Mouse (Mus musculus) left cerebral cortex, adult 18-20 months (tissue): ENCODE measurements around the gene Slc26a10. TPM values are rescaled to one million over a fixed set of nuclear protein-coding genes. Genes with fewer than 3 reads are reported as not detected.

Source experiments
- DNase-seq, 2 experiments: peaks; one replicate each; pipeline ENCODE4 v3.0.0; 2021 to 2022; ENCODE audit warnings: low spot score in 2 of 2, mixed read lengths in 1 of 2
- total RNA-seq, 2 experiments: library from RNA; stranded (reverse); gene quantifications; 2 replicates each; pipeline ENCODE4 v1.2.3; 2021

Gene Slc26a10
- total RNA-seq, 2 experiments from 2014 or later: 4.3 to 4.6 TPM

- no peak for DNase-seq
Observed at GRCm38 (mm10) chr10:127185101-127185500, 4.7 kb upstream of the Slc26a10 start.

GRCm38 (mm10) chr10:127183759-127184158 lies 3.3 kb upstream of the Slc26a10 start:
- DNase-seq: no peak

GRCm38 (mm10) chr10:127182624-127183023 lies 2.2 kb upstream of the Slc26a10 start:
- no peak for DNase-seq

GRCm38 (mm10) chr10:127181566-127181965 lies 1.1 kb upstream of the Slc26a10 start:
- no peak for DNase-seq

GRCm38 (mm10) chr10:127180695-127181047 lies 226 bp upstream of the Slc26a10 start:
- no peak for DNase-seq

GRCm38 (mm10) chr10:127178286-127179027 lies 2.0 kb downstream of the Slc26a10 start:
- peak in 1 of 2 experiments; percentile 15 for DNase-seq

GRCm38 (mm10) chr10:127177719-127178118 lies 2.7 kb downstream of the Slc26a10 start:
- peak; percentile 82 to 87 for DNase-seq

GRCm38 (mm10) chr10:127177235-127177634 lies 3.2 kb downstream of the Slc26a10 start:
- DNase-seq: no peak

- no peak for DNase-seq
Observed at GRCm38 (mm10) chr10:127176756-127177155, 3.7 kb downstream of the Slc26a10 start.

- peak in 1 of 2 experiments; percentile 1 for DNase-seq
Observed at GRCm38 (mm10) chr10:127176228-127176627, 4.2 kb downstream of the Slc26a10 start.

- DNase-seq: no peak
Observed at GRCm38 (mm10) chr10:127174170-127174569, 6.3 kb downstream of the Slc26a10 start.

- peak in 1 of 2 experiments; percentile 1 for DNase-seq
Observed at GRCm38 (mm10) chr10:127173148-127174065, 7.0 kb downstream of the Slc26a10 start.

- peak in 1 of 2 experiments; percentile 1 for DNase-seq
Observed at GRCm38 (mm10) chr10:127171631-127172200, 8.7 kb downstream of the Slc26a10 start.

- no peak for DNase-seq
Observed at GRCm38 (mm10) chr10:127170837-127171272, 9.6 kb downstream of the Slc26a10 start.

- DNase-seq: no peak
Observed at GRCm38 (mm10) chr10:127170002-127170401, 10.4 kb downstream of the Slc26a10 start.

- no peak for DNase-seq
Observed at GRCm38 (mm10) chr10:127167614-127168192, 12.7 kb downstream of the Slc26a10 start.

- DNase-seq: no peak
Observed at GRCm38 (mm10) chr10:127166771-127167613, 13.5 kb downstream of the Slc26a10 start.

- no peak for DNase-seq
Observed at GRCm38 (mm10) chr10:127166404-127166715, 14.1 kb downstream of the Slc26a10 start.

GRCm38 (mm10) chr10:127165654-127166403 lies 14.6 kb downstream of the Slc26a10 start:
- DNase-seq: peak in 1 of 2 experiments; percentile 30

GRCm38 (mm10) chr10:127165354-127165653 lies 15.1 kb downstream of the Slc26a10 start:
- DNase-seq: no peak
